Mouse (Mus musculus): ENCODE measurements around the gene Fgd2.
"Not testable (repeated sequence)": the region's sequence is repeated elsewhere in the genome, so short reads cannot be mapped to it uniquely, and the experiment has no call there.

The Fgd2 gene

GRCm38 (mm10) chr17:29361982-29362691, 1.4 kb downstream of the Fgd2 start:
- no peak for DNase-seq (ENCODE audit: low read depth, low spot score)

- DNase-seq (ENCODE audit: low read depth, low spot score) = no peak
Measured at GRCm38 (mm10) chr17:29363109-29363508, 2.4 kb downstream of the Fgd2 start.

- DNase-seq (ENCODE audit: low read depth, low spot score) = no peak
Measured at GRCm38 (mm10) chr17:29365105-29365621, 4.4 kb downstream of the Fgd2 start.

- DNase-seq (ENCODE audit: low read depth, low spot score) = no peak
Measured at GRCm38 (mm10) chr17:29368726-29369125, 8.0 kb downstream of the Fgd2 start.

GRCm38 (mm10) chr17:29370984-29371723, 10.4 kb downstream of the Fgd2 start:
- peak; percentile 71 for DNase-seq (ENCODE audit: low read depth, low spot score)

- no peak for DNase-seq (ENCODE audit: low read depth, low spot score)
Measured at GRCm38 (mm10) chr17:29375871-29376270, 15.2 kb downstream of the Fgd2 start.

- DNase-seq (ENCODE audit: low read depth, low spot score) = no peak
Measured at GRCm38 (mm10) chr17:29378056-29378455, 17.3 kb downstream of the Fgd2 start.

GRCm38 (mm10) chr17:29380241-29380640, 19.5 kb downstream of the Fgd2 start:
- DNase-seq (ENCODE audit: low read depth, low spot score) = no peak

GRCm38 (mm10) chr17:29381472-29381871, 20.8 kb downstream of the Fgd2 start:
- DNase-seq (ENCODE audit: low read depth, low spot score) = no peak

GRCm38 (mm10) chr17:29382417-29382816, 21.7 kb downstream of the Fgd2 start:
- DNase-seq (ENCODE audit: low read depth, low spot score) = no peak

GRCm38 (mm10) chr17:29383923-29384322, 23.2 kb downstream of the Fgd2 start:
- no peak for DNase-seq (ENCODE audit: low read depth, low spot score)

- DNase-seq (ENCODE audit: low read depth, low spot score) = no peak
Measured at GRCm38 (mm10) chr17:29384850-29385438, 24.2 kb downstream of the Fgd2 start.

GRCm38 (mm10) chr17:29385746-29386145, 25.0 kb downstream of the Fgd2 start:
- DNase-seq (ENCODE audit: low read depth, low spot score) = no peak

- no peak for DNase-seq (ENCODE audit: low read depth, low spot score)
Measured at GRCm38 (mm10) chr17:29388978-29389377, 28.3 kb downstream of the Fgd2 start.

GRCm38 (mm10) chr17:29391280-29391679, 30.6 kb downstream of the Fgd2 start:
- no peak for DNase-seq (ENCODE audit: low read depth, low spot score)

- no peak for DNase-seq (ENCODE audit: low read depth, low spot score)
Measured at GRCm38 (mm10) chr17:29393335-29394089, 32.8 kb downstream of the Fgd2 start.

- DNase-seq (ENCODE audit: low read depth, low spot score) = no peak
Measured at GRCm38 (mm10) chr17:29394106-29394760, 33.5 kb downstream of the Fgd2 start.

- DNase-seq (ENCODE audit: low read depth, low spot score) = not testable (repeated sequence)
Measured at GRCm38 (mm10) chr17:29394761-29395160, 34.0 kb downstream of the Fgd2 start.

- DNase-seq (ENCODE audit: low read depth, low spot score) = peak; percentile 29
Measured at GRCm38 (mm10) chr17:29395381-29395780, 34.7 kb downstream of the Fgd2 start.

GRCm38 (mm10) chr17:29396056-29396799, 35.5 kb downstream of the Fgd2 start:
- no peak for DNase-seq (ENCODE audit: low read depth, low spot score)
